Mouse (Mus musculus) testis, postnatal 14 days (tissue): ENCODE results near the gene Ppp2r5d.

ENCODE experiments used
- DNase-seq: peaks from one replicate; pipeline ENCODE4 v3.0.0; 2021; ENCODE audit warnings: low spot score

Ppp2r5d gene

DNA sequence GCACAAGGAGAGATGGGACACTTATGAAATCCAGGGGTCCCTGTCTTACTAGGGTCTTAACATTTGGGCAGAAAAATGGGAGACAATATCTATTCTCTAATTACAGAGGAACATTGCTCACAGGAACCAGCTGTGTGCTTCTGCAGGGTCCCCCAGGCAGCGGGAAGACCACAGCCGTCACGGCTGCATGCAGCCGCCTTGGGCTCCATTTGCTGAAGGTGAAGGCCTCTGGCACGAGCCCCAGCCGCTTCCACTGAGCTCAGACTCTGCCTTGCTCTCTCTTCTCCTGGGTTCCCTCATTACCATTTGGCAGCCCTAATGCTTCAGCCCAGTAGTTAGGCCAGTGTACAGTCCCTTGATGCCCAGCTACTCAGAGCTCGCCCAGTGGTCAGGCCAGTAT, 16.2 kb upstream of the Ppp2r5d start:
- DNase-seq, result no peak

DNA sequence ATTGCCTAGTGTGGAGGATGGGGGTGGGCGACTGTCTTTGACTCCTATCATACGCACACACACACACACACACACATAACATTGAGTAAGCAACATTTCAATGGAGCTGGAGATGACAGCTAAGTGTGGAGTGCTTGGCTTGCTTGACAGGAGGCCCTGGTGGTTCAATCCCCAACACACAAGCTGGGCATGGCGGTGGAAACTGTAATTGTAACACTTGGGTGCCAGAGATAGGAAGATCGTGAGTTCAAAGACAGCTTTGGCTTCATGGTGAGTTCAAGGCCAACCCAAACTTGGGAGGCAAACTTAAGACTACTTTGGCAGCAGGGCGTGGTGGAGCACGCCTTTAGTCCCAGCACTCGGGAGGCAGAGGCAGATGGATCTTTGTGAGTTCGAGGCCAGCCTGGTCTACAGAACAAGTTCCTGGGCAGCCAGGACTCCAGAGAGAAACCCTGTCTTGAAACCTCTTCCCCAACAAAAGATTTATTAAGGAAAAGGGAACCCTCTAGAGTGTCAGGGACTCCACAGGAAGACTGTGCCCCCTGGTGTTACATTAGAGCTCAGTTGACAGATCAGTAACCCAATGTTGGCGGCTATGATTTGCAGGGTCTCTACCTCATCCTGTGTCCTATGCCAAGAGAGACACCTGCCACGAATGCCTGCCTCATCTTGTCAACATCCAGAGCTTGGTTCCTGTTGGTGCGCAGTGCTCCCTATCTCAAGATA, 10.0 kb upstream of the Ppp2r5d start:
- no peak for DNase-seq

DNA sequence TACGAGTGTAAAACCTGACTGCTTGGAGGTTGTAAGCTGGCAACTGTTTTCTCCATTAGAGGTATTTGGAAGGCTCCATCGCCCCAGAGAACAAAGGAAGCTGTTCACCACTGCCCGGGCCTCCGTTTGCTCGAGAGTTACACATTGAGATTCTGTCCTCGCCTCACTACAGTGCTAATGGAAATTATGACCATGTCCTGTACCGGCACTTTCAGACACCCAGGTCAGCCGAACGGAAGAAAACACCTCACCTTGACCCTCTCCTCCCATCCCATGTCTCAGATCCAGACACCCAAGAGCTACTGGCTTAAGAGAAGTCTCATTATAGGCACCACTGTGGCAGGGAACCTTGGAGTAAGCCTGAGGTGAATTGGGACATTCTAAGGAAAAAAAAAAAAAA, 8.9 kb upstream of the Ppp2r5d start:
- DNase-seq, result no peak

DNA sequence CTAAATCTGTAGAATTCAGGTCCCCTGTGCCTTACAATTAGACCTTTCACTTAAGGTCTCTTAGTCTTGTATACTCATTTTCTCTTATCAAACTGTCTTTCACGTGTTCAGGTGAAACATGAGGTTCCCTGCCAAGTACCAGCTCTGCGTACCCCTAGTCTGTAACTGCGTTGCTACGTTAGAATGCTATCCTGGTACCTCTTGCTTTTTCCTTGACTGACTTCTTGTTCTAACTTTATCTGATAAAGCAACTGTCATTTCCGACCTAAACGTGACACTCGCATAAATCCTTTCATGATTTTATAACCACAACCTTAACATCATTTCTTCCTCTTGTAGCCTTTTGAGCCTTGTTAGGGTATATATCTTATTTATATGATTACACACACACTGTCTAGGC, 7.5 kb upstream of the Ppp2r5d start:
- no peak for DNase-seq

DNA sequence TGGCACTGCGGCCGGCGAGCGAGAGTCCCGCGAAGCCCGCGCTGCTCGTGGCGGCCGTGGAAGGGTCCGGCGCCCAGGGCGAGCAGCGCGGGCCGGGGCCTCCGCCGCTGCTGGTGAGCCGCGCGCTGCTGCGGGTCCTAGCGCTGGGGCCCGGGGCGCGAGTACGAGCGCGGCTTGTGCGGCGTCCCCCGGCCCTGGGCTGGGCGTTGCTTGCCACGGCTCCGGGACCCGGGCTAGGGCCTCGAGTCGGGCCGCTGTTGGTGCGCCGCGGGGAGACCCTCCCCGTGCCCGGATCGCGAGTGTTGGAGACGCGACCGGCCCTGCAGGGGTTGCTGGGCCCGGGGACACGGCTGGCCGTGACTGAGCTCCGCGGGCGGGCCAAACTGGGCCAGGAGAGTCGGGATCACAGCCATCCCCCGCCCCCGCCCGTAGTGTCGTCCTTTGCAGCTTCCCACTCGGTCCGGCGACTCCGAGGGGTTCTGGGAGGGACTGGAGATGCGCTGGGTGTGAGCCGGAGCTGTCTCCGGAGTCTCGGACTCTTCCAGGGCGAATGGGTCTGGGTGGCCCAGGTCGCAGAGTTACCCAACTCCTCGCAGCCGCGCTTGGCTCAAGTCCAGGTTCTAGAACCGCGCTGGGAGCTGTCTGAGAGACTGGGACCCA, 6.8 kb upstream of the Ppp2r5d start:
- DNase-seq, result peak; percentile 64

DNA sequence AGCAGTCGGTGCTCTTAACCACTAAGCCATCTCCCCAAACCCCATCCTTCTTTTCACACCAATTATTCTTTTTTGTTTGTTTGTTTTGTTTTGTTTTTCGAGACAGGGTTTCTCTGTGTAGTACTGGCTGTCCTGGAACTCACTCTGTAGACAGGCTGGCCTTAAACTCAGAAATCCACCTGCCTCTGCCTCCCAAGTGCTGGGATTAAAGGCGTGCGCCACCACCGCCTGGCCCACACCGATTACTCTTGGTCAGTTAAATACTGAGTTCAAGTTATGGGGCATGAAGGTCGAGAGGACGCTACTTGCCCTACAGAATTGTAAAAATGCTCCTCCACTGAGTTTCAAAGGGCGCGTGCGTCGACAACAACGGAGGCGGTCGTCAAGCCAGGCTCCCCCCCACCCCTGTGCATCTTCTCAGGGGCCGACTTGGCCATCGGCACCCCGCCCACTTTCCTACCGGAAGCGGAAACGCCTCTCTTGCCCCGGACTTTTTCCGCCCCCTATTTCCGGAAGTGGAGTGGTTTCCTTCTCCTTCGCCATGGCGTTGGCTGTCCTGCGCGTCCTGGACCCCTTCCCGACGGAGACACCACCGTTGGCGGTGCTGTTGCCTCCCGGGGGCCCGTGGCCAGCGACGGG, 6.2 kb upstream of the Ppp2r5d start, which contains the start of gene Pex6:
Gene Pex6 (plus strand): TSS at position 505 of the 639 bp plus-strand sequence.
- peak; percentile 92 for DNase-seq

DNA sequence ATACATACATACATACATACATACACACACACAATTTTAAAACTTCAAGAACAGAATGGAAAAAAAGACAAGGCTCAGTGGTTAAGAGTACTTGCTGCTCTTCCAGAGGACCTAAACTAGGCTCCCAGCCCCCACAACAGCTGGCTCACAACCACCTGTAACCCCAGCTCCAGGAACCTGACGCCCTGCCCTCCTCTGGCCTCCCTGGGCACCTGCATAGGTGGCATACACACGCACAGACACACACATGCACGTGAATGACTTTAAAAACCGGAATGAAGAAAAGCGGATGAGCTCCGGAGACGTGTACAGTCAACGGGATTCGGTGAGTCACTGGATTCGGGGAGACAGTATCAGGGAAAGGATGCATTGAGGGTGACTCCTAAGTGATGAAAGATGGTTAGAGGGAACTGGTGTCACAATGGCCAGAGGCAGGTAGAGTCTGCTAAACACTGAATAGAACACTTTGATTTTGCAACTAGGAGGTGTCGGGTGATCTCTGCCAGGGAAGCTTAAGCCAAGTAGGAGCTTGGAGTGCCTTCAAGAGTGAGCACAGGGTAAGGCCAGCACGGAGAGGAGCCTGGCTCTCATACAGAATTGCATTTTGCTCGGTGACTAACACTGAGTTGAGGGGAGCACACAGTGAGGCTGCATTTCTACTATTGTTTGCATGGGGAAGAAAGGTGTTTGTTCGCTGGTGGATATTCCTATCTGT, 1.6 kb upstream of the Ppp2r5d start:
- DNase-seq, result no peak

DNA sequence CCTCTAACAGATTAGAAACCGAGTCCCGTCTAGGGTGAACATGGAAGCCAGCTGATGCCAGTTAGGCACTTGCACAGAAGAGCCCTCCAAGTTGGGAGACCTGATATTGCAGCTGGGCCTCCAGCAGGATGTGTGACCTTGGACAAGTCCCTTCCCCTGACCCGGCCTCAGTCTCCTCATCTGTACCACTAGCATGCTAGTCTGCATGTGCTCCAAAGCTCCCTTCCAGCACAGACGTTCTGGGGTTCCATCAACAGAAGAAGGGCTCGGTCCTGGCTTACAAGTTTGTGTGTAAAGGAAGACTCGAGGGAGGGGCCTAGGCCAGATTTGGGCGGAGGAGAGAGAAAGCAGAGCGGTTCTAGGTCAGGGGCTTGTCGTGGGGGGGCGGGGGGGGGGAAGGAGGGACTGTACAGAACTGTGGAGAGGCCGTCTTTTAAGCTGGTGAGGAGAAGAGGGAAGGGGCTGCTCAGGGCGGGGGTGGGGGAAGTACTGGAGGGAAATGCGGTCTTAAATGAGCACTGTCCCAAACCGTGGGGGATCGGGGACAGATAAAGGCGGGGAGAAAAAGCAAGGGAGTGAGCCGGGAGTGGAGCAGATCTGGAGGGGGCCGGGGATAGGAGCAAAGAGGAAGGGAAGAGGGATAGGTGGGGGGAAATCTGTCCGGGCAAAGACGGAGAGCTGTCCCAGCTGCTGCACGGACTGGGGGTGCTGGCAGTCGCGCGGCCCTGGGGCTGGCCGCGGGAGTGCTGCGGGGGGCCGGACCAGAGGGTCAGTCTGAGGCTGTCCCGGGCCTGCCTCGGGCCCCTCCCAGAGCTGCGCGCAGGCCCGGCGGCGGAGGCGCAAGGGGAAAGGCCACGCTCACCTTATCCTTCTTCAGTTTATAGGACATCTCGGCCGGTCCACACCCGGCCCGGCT, 682 bp downstream of the Ppp2r5d start:
- DNase-seq, result no peak

DNA sequence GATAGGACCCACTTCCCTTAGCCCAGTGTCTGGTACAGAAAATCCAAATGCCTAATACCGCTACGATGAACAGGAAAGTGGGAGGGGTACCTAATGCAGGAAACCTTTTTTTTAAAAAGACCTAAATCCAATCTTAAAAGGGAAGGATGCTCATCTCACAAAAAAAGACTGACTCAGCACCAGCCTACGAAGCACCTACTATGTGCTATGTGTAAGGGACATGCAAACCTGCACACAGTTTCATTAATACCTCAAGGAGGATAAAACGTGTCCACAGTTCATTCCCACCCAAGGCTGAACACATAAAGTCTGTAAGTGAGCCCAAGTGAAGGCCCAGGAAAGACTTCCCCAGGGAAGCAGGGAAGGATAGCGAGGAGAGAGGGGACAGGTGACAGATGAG, 2.4 kb downstream of the Ppp2r5d start:
- DNase-seq, result no peak

DNA sequence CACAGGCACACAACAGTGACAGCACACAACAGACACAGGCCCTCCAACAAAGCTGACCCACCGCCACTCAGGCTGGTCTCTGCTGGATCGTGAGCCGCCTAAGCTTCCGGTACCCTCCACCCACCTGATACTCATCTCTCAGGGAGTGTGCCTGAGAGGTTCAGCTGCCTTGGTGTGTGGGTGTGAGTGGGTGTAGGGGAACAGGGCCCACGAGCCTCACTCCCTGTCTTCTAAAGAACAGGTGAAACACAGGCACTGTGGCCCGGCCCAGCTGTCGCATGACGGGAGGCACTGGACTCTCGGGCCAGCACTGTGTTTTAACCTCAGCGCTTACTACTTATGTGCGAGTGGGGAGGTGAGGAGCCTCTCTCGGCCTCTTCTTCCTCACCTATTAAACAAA, 2.8 kb downstream of the Ppp2r5d start:
- DNase-seq, result no peak

DNA sequence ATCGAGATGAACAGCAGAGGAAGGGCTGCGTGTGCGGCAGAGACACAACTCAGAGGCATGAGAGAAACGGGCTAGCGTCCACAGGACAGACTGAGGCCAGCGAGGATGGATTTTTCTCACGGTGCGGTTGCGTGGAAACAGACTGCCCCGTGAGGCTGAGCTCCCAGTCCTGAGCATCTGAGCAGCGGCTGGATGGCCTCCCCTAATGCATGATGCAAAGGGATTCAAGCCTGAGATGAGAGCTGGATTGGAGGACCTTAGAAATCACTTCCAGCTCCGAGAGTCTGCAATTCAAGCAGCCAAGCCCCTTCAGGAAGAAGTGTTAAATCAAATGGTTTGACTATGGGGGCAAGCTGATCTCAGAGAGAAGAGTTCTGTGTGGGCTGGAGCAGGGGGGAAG, 3.4 kb downstream of the Ppp2r5d start:
- no peak for DNase-seq

DNA sequence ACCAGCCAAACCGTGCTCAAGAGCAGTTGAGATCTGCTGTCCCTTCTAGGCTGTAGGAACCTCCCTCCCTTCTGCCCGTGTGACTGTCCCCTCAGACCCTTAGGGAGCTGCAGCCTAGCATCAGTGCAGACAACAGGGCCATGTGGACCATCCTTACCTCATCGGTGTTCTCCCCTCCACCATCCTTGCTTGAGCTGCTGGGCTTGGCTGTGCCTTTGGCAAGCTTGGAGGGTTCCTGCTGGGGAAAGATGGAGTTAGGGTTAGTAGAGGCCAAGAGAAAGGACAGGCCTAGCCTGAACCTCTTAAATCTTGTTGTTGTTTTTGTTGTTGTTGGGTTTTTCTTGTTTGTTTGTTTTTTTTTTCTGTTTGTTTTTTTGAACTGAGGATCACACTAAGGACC, 5.0 kb downstream of the Ppp2r5d start:
- DNase-seq, result no peak

DNA sequence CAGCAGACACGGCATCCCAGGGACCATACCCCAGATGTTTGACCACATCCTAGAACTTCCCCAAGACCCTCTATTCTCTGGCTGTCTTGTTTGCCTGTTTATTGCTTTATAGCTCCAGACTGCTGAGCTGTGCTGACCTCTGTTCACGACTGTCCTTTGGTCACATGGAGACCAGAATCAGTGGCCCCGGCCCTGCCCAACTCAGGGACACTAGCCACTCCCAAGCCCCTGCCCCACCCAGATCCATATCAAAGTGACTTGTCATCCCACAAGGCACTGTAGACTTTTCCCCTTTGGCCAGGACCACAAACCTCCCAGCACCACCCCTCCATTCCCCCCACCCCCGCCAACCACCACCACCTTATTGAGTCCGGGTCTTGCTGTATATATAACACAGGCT, 5.7 kb downstream of the Ppp2r5d start:
- DNase-seq, result no peak

DNA sequence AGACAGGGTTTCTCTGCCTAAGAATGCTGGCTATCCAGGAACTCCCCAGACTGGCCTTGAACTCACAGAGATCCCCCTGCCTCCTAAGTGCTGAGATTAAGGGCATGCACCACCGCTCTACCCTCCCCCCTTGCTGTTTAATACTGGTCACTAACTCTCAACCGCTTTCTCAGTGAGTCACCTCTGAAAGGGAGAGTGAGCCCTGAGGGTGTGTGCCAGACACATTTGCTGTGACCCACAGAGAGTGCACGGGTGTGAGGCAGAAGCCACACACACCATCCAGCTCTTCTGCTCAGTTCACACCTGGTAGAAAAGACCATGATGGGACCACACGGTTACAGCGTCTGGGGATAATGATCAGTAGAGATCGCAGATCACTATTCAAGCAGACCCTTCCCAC, 6.4 kb downstream of the Ppp2r5d start:
- DNase-seq, result no peak

DNA sequence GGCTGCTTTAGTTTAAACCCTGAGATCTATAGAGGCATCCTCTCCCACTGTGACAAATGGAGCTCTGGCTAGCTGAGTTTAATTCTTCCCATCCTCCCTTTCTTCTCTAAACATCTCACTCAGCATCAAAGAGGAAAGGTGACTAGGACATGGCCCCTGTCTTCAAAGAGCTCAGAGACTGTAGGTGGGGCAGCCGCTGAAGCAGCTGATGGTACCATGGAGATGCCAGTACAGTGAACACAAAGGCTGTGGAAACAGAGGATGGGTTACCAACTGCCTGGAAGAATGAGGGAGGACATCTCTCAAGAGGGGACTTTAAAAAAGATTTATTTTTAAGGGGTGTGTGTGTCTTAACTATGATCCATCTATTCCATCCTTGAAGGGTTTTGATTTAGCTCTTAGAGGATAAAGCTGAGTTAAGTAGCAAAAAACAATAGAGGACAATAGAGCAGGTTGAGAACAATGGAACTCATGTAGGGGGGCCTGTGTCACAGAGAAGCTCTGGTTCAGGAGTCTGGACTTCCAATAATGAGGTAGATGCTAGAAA, 10.3 kb downstream of the Ppp2r5d start:
- no peak for DNase-seq

DNA sequence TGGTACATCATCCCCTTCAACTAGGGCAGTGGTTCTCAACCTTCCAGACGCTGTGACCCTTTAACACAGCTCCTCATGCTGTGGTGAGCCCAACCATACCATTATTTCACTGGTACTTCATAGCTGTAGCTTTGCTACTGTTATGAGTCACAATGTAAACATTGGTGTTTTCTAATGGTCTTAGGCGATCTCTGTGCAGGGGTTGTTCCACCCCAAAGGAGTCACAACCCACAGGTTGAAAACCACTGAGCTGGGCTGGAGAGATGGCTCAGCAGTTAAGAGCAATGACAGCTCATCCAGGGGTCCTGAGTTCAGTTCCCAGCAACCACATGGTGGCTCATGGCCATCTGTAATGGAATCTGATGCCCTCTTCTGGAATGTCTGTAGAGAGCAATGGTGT, 13.5 kb downstream of the Ppp2r5d start:
- no peak for DNase-seq

DNA sequence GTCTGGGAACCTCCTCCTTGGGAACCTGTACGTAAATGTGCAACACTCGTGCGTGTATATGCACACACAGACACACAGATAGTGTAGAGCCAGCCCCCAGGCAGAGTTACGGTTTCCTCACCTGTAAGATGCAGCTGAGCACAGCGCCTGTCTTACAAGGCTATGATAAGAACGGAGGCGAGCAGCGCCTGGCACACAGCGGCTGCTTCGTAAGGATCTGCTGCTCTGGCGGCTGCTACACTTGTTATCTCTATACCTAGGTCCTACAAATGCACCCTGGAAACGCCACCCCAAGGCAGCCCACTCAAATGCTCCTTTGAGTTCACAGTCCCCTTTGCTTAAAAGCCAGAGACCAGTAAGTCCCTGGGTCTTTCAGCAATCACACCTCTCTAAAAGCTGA, 14.2 kb downstream of the Ppp2r5d start:
- DNase-seq, result no peak

DNA sequence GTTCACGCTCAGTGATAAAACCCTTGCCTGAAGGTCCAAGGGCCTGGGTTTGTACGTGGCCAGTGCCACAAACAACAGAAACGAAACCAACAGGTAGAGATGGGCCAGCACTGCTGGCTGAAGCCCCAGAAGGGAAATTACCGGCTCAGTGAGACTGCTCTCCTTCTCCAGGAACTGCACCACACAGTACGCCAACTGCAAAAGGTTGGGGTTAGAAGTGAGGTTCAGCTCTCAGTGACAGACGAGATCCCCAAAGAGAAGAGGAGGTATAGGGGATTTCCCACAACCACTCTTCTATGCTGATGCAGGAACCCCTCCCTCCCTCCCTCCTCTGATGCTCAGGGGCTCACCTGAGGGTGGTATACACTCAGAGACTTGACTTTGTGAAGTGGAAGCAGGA, 19.0 kb downstream of the Ppp2r5d start:
- no peak for DNase-seq

DNA sequence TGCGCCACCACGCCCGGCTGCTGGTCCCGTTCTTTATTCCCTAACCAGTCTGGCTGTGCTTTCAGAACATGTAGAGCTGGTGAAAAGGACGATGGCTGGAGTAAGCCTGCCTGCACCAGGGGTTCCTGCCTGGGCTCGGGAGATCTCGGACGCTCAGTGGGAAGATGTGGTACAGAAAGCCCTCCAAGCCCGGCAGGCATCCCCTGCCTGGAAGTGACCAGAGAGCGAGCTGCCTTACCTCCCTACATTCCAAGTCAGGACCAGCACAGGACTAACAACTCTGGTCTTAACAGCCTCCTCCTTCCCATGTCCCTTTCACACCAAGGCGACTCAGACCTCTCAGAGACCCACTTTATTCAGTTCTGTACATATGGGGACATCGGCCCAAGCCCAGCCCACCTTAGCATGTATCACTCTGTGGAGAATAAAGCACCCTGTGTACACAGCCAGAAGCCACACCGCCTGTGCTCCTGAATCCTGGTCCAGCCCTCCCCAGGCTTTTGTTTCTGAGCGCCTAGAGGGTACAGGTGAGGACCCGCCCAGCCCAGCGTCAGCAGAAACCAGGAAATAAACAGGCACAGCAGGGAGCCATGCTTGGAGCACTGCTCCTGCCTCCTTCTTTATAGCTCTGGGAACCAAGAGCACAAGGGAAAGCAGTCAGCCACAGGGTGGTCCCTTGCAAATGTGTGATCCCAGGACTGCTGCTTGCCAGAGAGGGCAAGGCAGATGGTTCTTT, 22.1 kb downstream of the Ppp2r5d start:
- no peak for DNase-seq

DNA sequence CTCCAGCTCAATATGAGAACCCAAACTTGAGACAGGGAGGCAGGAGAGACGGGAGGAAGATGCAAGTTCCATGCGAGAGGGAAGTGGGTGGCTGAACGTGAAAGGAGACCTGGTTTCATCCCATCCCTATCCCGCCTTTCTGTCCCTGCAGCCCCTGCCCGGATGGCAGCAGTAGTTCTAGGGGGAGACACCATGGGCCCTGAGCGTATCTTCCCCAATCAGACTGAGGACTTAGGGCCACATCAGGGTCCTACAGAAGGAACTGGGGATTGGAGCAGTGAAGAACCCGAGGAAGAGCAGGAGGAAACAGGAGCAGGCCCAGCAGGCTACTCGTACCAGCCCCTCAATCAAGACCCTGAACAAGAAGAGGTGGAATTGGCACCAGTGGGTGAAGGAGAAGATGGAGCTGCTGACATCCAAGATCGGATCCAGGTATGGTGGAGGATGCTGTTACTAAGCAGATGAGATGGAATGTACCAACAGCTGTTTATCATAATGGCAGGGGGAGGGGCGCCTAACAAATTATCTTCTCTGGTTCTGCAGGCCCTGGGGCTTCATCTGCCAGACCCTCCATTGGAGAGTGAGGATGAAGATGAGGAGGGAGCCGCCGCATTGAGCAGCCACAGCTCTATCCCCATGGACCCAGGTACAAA, 23.3 kb downstream of the Ppp2r5d start:
- DNase-seq, result no peak
